Mouse (Mus musculus) embryonic facial prominence, embryonic 11.5 days (tissue): ENCODE results near the gene Ppm1b. TPM values are rescaled to one million over a fixed set of nuclear protein-coding genes. Genes with fewer than 3 reads are reported as not detected.

Experiments
- ATAC-seq: fragments of 200-750 bp; cut with Nextera tagmentation; replicated peaks from 2 replicates; pipeline ENCODE4 v1.8.0; 2017; ENCODE audit warnings: low read depth; ENCODE audit not compliant: insufficient number of reproducible peaks, low FRiP score, low TSS enrichment
- DNase-seq: peaks from one replicate; pipeline ENCODE4 v3.0.0-alpha.2; 2015; ENCODE audit warnings: low spot score
- H3K27ac ChIP-seq: fragments of 300-500 bp; sonication (generic); replicated peaks from 2 replicates; pipeline ENCODE4 v1.5.1; 2014; ENCODE audit warnings: mild to moderate bottlenecking, low read depth, low read length, control low read depth
- H3K27me3 ChIP-seq: fragments of 300-500 bp; sonication (generic); 2 replicates; pipeline ENCODE4 v1.6.1; 2014; ENCODE audit warnings: mild to moderate bottlenecking, low read length, moderate library complexity, mixed read lengths; ENCODE audit not compliant: control insufficient read depth, insufficient read depth
- H3K36me3 ChIP-seq: fragments of 300-500 bp; sonication (generic); replicated peaks from 2 replicates; pipeline ENCODE4 v1.6.1; 2014; ENCODE audit warnings: low read depth, mild to moderate bottlenecking, low read length, moderate library complexity, mixed read lengths; ENCODE audit not compliant: control insufficient read depth, insufficient read depth
- H3K4me1 ChIP-seq: fragments of 300-500 bp; sonication (generic); 2 replicates; pipeline ENCODE4 v1.6.1; 2014; ENCODE audit warnings: low read length, mixed read lengths; ENCODE audit not compliant: control insufficient read depth, insufficient read depth
- H3K4me2 ChIP-seq: fragments of 300-500 bp; sonication (generic); 2 replicates; pipeline ENCODE4 v1.6.1; 2014; ENCODE audit warnings: low read depth, mild to moderate bottlenecking, control low read depth, low read length, moderate library complexity
- H3K4me3 ChIP-seq: fragments of 300-500 bp; sonication (generic); 2 replicates; pipeline ENCODE4 v1.5.1; 2014; ENCODE audit warnings: low read depth, low read length, control low read depth
- H3K9ac ChIP-seq: fragments of 300-500 bp; sonication (generic); replicated peaks from 2 replicates; pipeline ENCODE4 v1.6.1; 2014; ENCODE audit warnings: mild to moderate bottlenecking, control low read depth, low read length
- H3K9me3 ChIP-seq: fragments of 300-500 bp; sonication (generic); replicated peaks from 2 replicates; pipeline ENCODE4 v1.6.1; 2016; ENCODE audit warnings: mild to moderate bottlenecking, low read length, inconsistent platforms, mixed read lengths; ENCODE audit not compliant: control insufficient read depth
- WGBS: fragments of 180-500 bp; shearing (Covaris S2); extraction: QIAGEN DNeasy Blood & Tissue Kit; methylation state at CpG from one replicate; pipeline ENCODE4 v1.1.7; 2014; 5-methylcytosine and 5-hydroxymethylcytosine counted together
- polyA plus RNA-seq: library from polyadenylated mRNA; unstranded; fragments of >200 nt; fragmentation: Nextera tagmentation; extraction: Ambion mirVana; gene quantifications from 2 replicates; pipeline ENCODE4 v1.2.1, GENCODE M21; 2014

The Ppm1b gene
- polyA plus RNA-seq, 1 experiment from 2014 or later = 93.9 TPM

DNA sequence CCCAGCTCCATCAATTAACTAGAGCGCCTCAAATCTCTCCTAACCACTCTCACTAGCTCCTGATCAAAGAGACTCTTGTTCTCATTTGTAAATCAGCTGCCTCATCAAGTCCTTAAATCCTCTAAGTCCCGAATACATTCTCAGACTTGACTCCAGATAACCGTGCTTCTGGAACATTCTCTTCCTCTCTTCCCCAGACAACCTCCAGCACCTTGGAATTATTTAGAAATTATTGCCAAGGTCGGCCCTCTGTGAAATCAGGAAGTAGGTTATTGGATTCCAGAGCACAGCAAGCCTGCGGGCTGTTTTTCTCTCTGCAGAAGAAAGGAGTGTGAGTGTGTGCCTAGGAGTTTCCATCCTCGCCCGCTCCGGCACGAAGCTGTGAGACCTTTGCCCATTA is 20.2 kb upstream of the Ppm1b start:
- no peak overlapping the region for H3K27ac ChIP-seq
- H3K36me3 ChIP-seq = no peaks in the 10 kb centered on the region
- H3K9ac ChIP-seq = no peak overlapping the region
- H3K4me1 ChIP-seq = no peaks in the 10 kb centered on the region
- H3K4me3 ChIP-seq = no peak overlapping the region
- H3K27me3 ChIP-seq = no peaks in the 10 kb centered on the region
- H3K4me2 ChIP-seq = no peak overlapping the region
- DNase-seq = peak; percentile 39
- no peaks in the 10 kb centered on the region for H3K9me3 ChIP-seq
- 27% methylated on average over 9 of the region's 9 CpGs for WGBS
- ATAC-seq = no peak

DNA sequence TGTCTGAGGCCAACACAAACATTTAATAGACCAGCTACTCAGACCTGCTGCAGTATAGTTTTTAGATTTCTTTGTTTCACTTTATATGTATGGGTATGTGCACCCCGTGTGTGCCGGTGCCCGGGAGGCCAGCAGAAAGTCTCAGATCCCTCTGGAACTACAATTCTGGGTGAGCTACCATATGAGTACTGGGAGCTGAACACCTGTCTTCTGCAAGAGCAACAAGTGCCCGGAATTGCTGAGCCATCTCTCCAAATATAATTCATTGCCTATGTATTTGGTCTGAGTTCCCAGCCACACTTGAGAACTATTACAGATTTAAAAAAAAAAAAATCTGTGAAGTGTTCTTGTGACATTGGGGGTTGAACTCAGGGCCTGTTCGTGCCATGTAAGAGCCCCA is 19.7 kb upstream of the Ppm1b start:
- no peaks in the 10 kb centered on the region for H3K36me3 ChIP-seq
- no peak for ATAC-seq
- no peak for DNase-seq
- WGBS = 82% methylated on average over 5 of the region's 5 CpGs
- H3K9ac ChIP-seq = no peak overlapping the region
- no peak overlapping the region for H3K4me2 ChIP-seq
- no peaks in the 10 kb centered on the region for H3K27me3 ChIP-seq
- no peak overlapping the region for H3K4me3 ChIP-seq
- H3K9me3 ChIP-seq = no peaks in the 10 kb centered on the region
- H3K4me1 ChIP-seq = no peaks in the 10 kb centered on the region
- no peak overlapping the region for H3K27ac ChIP-seq

DNA sequence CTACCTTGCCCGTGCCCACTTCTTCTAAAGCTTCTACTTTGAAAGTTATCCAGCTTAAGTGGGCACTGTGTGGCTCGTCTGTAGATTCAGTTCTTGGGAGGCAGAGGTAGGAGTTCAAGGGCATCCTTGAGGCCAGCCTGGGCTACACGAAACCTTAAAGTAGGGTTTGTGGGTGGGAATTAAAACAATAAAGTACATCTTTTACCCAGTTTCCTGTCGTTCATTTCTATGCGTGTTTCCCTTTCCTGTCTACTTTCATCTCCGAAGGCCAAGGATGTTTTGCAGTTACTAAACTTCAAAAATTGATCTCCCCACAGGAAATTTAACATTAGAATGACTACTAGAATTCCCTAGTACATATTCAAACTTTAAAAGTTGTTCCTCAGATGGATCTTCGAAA is 19.3 kb upstream of the Ppm1b start:
- no peak overlapping the region for H3K9ac ChIP-seq
- 86% methylated on average over 7 of the region's 7 CpGs for WGBS
- H3K27ac ChIP-seq = no peak overlapping the region
- DNase-seq = no peak
- no peaks in the 10 kb centered on the region for H3K9me3 ChIP-seq
- no peaks in the 10 kb centered on the region for H3K4me1 ChIP-seq
- no peak for ATAC-seq
- H3K4me2 ChIP-seq = no peak overlapping the region
- H3K36me3 ChIP-seq = no peaks in the 10 kb centered on the region
- H3K27me3 ChIP-seq = no peaks in the 10 kb centered on the region
- H3K4me3 ChIP-seq = no peak overlapping the region

DNA sequence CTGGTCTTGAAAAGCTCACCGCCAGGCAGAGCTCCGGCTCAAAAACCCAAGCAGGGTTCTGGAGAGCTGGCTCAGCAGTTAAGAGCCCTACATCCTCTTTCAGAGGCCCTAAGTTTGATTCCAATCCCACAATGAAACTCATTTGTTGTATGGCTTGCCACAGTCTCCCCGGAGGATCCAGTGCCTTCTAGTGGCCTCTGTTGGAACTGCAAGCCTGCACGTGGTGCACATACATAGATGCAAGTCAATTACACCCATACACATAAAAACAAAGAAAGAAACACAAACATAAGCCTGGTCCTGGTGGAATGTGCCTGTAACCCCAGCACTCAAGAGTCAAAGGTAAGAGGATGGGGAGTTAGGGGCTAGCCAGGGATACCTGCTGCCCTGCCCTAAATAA is 18.3 kb upstream of the Ppm1b start:
- Histone ChIP-seq H3K27ac (no peak overlapping the region), H3K9me3 (no peaks in the 10 kb centered on the region), H3K27me3 (no peaks in the 10 kb centered on the region), H3K4me2 (no peak overlapping the region), H3K36me3 (no peaks in the 10 kb centered on the region), H3K9ac (no peak overlapping the region), H3K4me3 (no peak overlapping the region), H3K4me1 (no peaks in the 10 kb centered on the region)
- ATAC-seq (no peak), DNase-seq (no peak)
- WGBS = 89% methylated on average over 4 of the region's 4 CpGs

DNA sequence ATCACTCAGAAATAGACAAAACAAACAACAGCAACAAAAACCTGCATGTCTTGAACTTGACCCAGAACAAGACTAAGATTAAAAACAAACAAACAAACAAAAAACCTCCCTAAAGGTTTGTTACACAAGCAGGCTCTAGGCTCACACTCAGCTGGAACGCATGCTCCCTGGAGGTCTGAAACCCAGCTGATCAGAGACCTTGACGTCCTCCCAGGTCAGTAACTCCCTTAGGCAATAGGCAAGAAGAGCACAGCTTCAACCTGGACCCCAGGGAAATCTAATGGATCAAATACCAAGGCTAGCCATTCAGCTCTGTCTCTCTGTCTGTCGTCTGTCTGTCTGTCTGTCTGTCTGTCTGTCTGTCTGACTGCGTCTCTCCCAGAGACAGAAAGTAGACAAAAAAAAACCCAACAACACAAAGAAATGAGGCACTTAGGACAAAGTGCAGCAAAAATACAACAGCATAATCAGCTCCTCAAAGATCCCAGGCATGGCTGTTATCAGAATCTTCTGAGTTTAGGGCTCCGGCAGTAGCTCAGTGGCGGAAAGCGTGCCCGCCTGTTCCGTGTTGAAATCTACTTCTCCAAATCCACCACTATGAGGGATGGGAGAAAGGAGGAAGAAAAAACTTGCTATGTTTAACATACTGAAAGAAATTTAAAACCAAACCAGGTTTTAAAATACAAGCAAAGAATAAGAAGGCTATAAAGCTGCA is 16.4 kb upstream of the Ppm1b start:
- 79% methylated on average over 9 of the region's 9 CpGs for WGBS
- ATAC-seq (no peak), DNase-seq (no peak)
- Histone ChIP-seq H3K36me3 (no peaks in the 10 kb centered on the region), H3K27me3 (no peaks in the 10 kb centered on the region), H3K9me3 (no peaks in the 10 kb centered on the region), H3K9ac (no peak overlapping the region), H3K27ac (no peak overlapping the region), H3K4me3 (no peak overlapping the region), H3K4me1 (no peaks in the 10 kb centered on the region), H3K4me2 (no peak overlapping the region)

DNA sequence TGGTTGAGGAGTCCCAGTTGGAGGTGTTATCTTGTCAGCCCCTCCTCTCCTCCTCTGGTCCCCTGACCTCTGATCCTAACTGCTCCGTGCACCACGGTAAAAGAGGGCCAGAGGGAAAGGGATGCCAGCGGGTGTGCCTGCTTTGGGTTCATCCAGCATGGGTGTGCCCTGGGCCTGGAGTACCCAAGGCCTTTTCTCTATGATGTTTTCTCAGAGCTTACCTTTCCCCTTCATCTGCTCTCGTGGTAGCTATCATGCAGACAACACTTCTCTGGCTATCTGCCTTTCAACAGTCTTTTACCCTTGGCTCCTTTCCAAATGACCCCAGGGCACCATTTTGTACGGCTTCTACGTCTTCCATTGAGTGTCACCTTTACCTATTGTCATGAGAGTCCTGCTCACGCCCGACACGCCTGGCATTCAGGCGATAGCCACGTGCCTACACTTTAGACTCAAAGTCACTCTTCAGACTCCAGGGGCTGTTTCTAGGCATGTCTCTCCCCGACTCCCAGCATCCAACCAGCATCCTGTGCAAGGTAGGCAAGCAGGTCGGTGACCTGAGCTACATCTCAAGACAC is 15.2 kb upstream of the Ppm1b start:
- WGBS = 81% methylated on average over 13 of the region's 13 CpGs
- Histone ChIP-seq H3K9ac (no peak overlapping the region), H3K4me2 (no peak overlapping the region), H3K4me3 (no peak overlapping the region), H3K36me3 (no peaks in the 10 kb centered on the region), H3K27ac (no peak overlapping the region), H3K4me1 (no peaks in the 10 kb centered on the region), H3K9me3 (no peaks in the 10 kb centered on the region), H3K27me3 (no peaks in the 10 kb centered on the region)
- DNase-seq = no peak
- ATAC-seq = no peak

DNA sequence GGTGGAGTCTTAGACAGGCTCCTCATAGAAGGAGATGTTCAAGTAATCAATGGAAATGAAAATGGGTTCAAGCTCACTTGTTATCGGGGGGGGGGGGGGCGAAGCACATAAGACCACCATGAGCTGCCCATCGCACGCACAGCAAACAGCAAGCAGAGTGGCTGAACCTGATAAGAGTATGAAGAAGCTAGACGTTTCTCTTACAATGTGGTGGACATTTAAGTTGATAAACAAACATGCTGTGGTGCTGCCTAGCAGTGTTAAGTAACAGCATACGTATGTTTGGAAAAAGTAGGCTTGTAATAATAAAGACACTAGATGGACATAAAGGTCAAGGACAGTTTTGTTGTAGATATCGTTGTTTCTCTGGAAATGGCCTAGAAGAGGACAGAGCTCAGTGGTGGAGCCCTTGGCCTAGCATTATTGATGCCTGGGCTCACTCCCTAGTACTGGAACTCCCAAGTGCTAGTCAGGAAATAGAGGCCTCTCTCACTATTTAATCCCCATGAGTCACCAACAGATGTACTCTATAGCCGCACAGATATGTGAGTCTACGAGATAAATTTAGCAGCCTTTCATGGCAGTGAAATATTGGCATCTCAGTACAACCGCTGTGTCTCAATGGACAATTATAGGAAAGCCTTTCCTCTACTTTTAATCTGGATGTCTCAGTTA is 14.0 kb upstream of the Ppm1b start:
- H3K27ac ChIP-seq = no peak overlapping the region
- no peak for DNase-seq
- no peaks in the 10 kb centered on the region for H3K36me3 ChIP-seq
- H3K27me3 ChIP-seq = no peaks in the 10 kb centered on the region
- H3K9me3 ChIP-seq = no peaks in the 10 kb centered on the region
- no peaks in the 10 kb centered on the region for H3K4me1 ChIP-seq
- no peak for ATAC-seq
- no peak overlapping the region for H3K4me3 ChIP-seq
- 85% methylated on average over 10 of the region's 10 CpGs for WGBS
- H3K9ac ChIP-seq = no peak overlapping the region
- H3K4me2 ChIP-seq = no peak overlapping the region

DNA sequence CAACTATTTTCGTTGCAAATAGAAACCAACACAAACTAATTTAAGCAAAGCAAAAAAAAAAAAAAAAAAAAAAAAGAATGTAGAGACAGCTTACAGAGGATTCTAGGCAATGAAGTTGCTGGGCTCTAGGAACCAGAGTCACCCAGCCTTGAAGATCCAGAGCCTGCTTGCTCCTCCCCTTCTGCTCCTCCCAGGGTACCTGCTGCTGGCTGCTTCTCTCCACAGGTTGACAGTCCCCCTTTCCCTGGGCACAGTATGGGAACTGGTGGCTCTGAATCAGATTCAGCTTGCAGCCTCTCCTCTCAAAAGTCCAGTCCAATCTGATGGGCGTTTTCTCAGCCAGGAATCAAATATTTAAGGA is 13.5 kb upstream of the Ppm1b start:
- no peaks in the 10 kb centered on the region for H3K27me3 ChIP-seq
- no peak for DNase-seq
- H3K4me3 ChIP-seq = no peak overlapping the region
- no peak overlapping the region for H3K4me2 ChIP-seq
- 55% methylated on average over 2 of the region's 2 CpGs for WGBS
- no peaks in the 10 kb centered on the region for H3K36me3 ChIP-seq
- no peak for ATAC-seq
- no peaks in the 10 kb centered on the region for H3K9me3 ChIP-seq
- H3K27ac ChIP-seq = no peak overlapping the region
- H3K4me1 ChIP-seq = no peaks in the 10 kb centered on the region
- H3K9ac ChIP-seq = no peak overlapping the region
